Mouse (Mus musculus) thymus, adult 2 months (tissue): ENCODE measurements around the gene Ciart.

Experiments used
- CTCF ChIP-seq: fragments of 200-500 bp; IDR thresholded peaks from 2 replicates; pipeline ENCODE4 v1.5.1; 2012; ENCODE audit warnings: mild to moderate bottlenecking, control low read depth, low read length, moderate library complexity, borderline replicate concordance; ENCODE audit not compliant: control insufficient read depth, poor library complexity, insufficient read depth; ENCODE audit errors: extremely low read depth
- POLR2A ChIP-seq: fragments of 200-500 bp; IDR thresholded peaks from 2 replicates; pipeline ENCODE4 v1.6.1; 2012; ENCODE audit warnings: mild to moderate bottlenecking, low read length, control low read depth, moderate library complexity; ENCODE audit not compliant: control insufficient read depth, poor library complexity, insufficient read depth; ENCODE audit errors: extremely low read depth

- TF ChIP-seq CTCF: peak; percentile 56; the same call in 1 of the 2 replicates
- peak; percentile 91 for TF ChIP-seq POLR2A
These were observed 26.5 kb downstream of the Ciart start, which contains the start of gene Prpf3 for GRCm38 (mm10) chr3:95855502-95856089.
